Mouse (Mus musculus) heart, embryonic 16.5 days (tissue): ENCODE measurements at regions not wholly inside any gene's neighbourhood (a gene's known extent, or its start where the extent isn't known, plus 50 kb on each side); places are given as distances from the start of the nearest gene placed in this dataset.

Experiments used
- ATAC-seq: fragments of 200-750 bp; cut with Nextera tagmentation; replicated peaks from 2 replicates; pipeline ENCODE4 v1.8.0; 2017; ENCODE audit warnings: moderate number of reproducible peaks; ENCODE audit not compliant: insufficient read depth, low FRiP score; ENCODE audit errors: extremely low read depth
- H3K27ac ChIP-seq: fragments of 300-500 bp; sonication (generic); 2 replicates; pipeline ENCODE4 v1.5.1; 2014; ENCODE audit warnings: mild to moderate bottlenecking, low read length, control low read depth, moderate library complexity
- H3K27me3 ChIP-seq: fragments of 300-500 bp; sonication (generic); 2 replicates; pipeline ENCODE4 v1.6.1; 2014; ENCODE audit warnings: low read length, mixed read lengths; ENCODE audit not compliant: control insufficient read depth, insufficient read depth
- H3K36me3 ChIP-seq: fragments of 300-500 bp; sonication (generic); 2 replicates; pipeline ENCODE4 v1.6.1; 2014; ENCODE audit not compliant: control insufficient read depth, insufficient read depth
- H3K4me1 ChIP-seq: fragments of 300-500 bp; sonication (generic); 2 replicates; pipeline ENCODE4 v1.6.1; 2014; ENCODE audit warnings: low read length, mixed read lengths; ENCODE audit not compliant: control insufficient read depth, insufficient read depth
- H3K4me2 ChIP-seq: fragments of 300-500 bp; sonication (generic); 2 replicates; pipeline ENCODE4 v1.6.1; 2014; ENCODE audit warnings: low read depth, mild to moderate bottlenecking, control low read depth, low read length
- H3K4me3 ChIP-seq: fragments of 300-500 bp; sonication (generic); 2 replicates; pipeline ENCODE4 v1.5.1; 2014; ENCODE audit warnings: mild to moderate bottlenecking, control low read depth, low read length
- H3K9ac ChIP-seq: fragments of 300-500 bp; sonication (generic); 2 replicates; pipeline ENCODE4 v1.6.1; 2014; ENCODE audit warnings: low read length, control low read depth
- H3K9me3 ChIP-seq: fragments of 300-500 bp; sonication (generic); replicated peaks from 2 replicates; pipeline ENCODE4 v1.6.1; 2016; ENCODE audit warnings: low read length; ENCODE audit not compliant: control insufficient read depth
- WGBS: fragments of 180-500 bp; shearing (Covaris S2); extraction: QIAGEN DNeasy Blood & Tissue Kit; methylation state at CpG from one replicate; pipeline ENCODE4 v1.1.7; 2014; 5-methylcytosine and 5-hydroxymethylcytosine counted together

- WGBS: 65% methylated on average over 9 of the region's 9 CpGs
- Histone ChIP-seq H3K27me3 (no peaks in the 10 kb centered on the region), H3K27ac (no peak overlapping the region), H3K4me3 (no peak overlapping the region), H3K9me3 (0 out of 2 replicates have a peak, but pooled peaks cover 2% of the 10 kb centered on the region), H3K4me1 (peaks cover 7% of the 10 kb centered on the region), H3K36me3 (no peaks in the 10 kb centered on the region), H3K4me2 (no peak overlapping the region), H3K9ac (no peak overlapping the region)
- no peak for ATAC-seq
These were observed 233.4 kb upstream of the Stt3b start for GRCm38 (mm10) chr9:115543665-115544064.

DNA sequence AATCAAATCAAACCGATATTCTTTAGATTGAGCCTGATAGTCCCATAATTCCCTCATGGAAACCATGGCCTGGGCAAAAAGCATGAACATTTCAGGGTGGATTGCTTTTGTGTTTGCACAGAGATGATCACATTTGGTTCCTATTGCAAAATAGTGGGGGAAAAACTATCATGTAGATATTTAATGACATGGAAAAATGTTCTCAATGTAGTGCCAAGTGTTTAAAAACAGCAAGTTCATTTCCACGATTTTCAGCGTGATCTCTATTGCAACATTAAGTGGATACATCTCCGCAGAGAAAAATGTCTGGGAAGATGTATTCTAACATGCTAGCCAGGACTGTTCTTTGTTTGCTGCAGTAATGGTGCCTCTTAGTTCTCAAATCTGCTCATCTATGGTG is 235.0 kb upstream of the Stt3b start:
- Histone ChIP-seq H3K4me1 (peaks cover 10% of the 10 kb centered on the region), H3K4me3 (no peak overlapping the region), H3K27ac (no peak overlapping the region), H3K9ac (no peak overlapping the region), H3K36me3 (no peaks in the 10 kb centered on the region), H3K27me3 (no peaks in the 10 kb centered on the region), H3K9me3 (0 out of 2 replicates have a peak, but pooled peaks cover 2% of the 10 kb centered on the region), H3K4me2 (no peak overlapping the region)
- no peak for ATAC-seq
- WGBS: 80% methylated on average over 4 of the region's 4 CpGs

- peaks cover 10% of the 10 kb centered on the region for H3K4me1 ChIP-seq
- H3K27me3 ChIP-seq: no peaks in the 10 kb centered on the region
- no peak overlapping the region for H3K4me2 ChIP-seq
- no peak overlapping the region for H3K4me3 ChIP-seq
- 84% methylated on average over 2 of the region's 2 CpGs for WGBS
- no peaks in the 10 kb centered on the region for H3K9me3 ChIP-seq
- no peak overlapping the region for H3K27ac ChIP-seq
- ATAC-seq: no peak
- H3K9ac ChIP-seq: no peak overlapping the region
- H3K36me3 ChIP-seq: no peaks in the 10 kb centered on the region
These were observed 235.6 kb upstream of the Stt3b start for GRCm38 (mm10) chr9:115545792-115546191.

- no peak overlapping the region for H3K9ac ChIP-seq
- H3K4me3 ChIP-seq: no peak overlapping the region
- H3K36me3 ChIP-seq: no peaks in the 10 kb centered on the region
- 45% methylated on average over 8 of the region's 8 CpGs for whole genome bisulfite sequencing
- H3K4me1 ChIP-seq: peaks cover 10% of the 10 kb centered on the region
- no peaks in the 10 kb centered on the region for H3K27me3 ChIP-seq
- ATAC-seq: no peak; the same call in 1 of the 2 replicates
- no peak overlapping the region for H3K4me2 ChIP-seq
- H3K9me3 ChIP-seq: no peaks in the 10 kb centered on the region
- no peak overlapping the region for H3K27ac ChIP-seq
These were observed 237.6 kb upstream of the Stt3b start for GRCm38 (mm10) chr9:115547625-115548325.

GRCm38 (mm10) chr9:115548722-115549349 is 238.6 kb upstream of the Stt3b start:
- Histone ChIP-seq H3K4me3 (no peak overlapping the region), H3K27ac (no peak overlapping the region), H3K4me1 (peaks cover 10% of the 10 kb centered on the region), H3K9me3 (no peaks in the 10 kb centered on the region), H3K4me2 (no peak overlapping the region), H3K9ac (no peak overlapping the region), H3K36me3 (no peaks in the 10 kb centered on the region), H3K27me3 (no peaks in the 10 kb centered on the region)
- no peak for ATAC-seq
- 63% methylated on average over 8 of the region's 8 CpGs for WGBS

GRCm38 (mm10) chr9:115551080-115551479 is 240.9 kb upstream of the Stt3b start:
- H3K27me3 ChIP-seq: no peaks in the 10 kb centered on the region
- H3K27ac ChIP-seq: no peak overlapping the region
- H3K9ac ChIP-seq: no peak overlapping the region
- H3K9me3 ChIP-seq: no peaks in the 10 kb centered on the region
- peaks cover 10% of the 10 kb centered on the region for H3K4me1 ChIP-seq
- no peaks in the 10 kb centered on the region for H3K36me3 ChIP-seq
- 84% methylated on average over 11 of the region's 11 CpGs for WGBS
- no peak overlapping the region for H3K4me3 ChIP-seq
- ATAC-seq: no peak
- no peak overlapping the region for H3K4me2 ChIP-seq

DNA sequence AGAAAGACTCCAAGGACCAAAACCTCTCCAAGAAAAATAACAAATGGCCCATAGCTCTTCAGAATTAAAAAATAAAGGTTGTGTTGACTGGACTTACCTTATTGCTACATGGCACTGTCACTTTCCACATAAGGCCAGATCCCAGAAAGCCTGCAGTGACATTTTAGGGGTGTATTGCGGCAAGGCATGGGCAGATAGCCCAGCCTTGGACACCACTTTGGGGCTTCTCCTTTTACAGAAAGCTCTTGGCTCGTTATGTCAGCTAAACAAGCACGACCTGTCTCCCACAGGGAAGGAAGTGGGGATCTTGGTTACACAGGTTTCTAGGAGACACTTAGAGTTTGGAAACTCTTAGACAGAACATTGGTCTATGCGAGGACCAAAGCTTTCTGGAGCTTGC is 241.3 kb upstream of the Stt3b start:
- Histone ChIP-seq H3K9me3 (no peaks in the 10 kb centered on the region), H3K9ac (no peak overlapping the region), H3K4me3 (no peak overlapping the region), H3K4me1 (peaks cover 10% of the 10 kb centered on the region), H3K4me2 (no peak overlapping the region), H3K27me3 (no peaks in the 10 kb centered on the region), H3K27ac (no peak overlapping the region), H3K36me3 (no peaks in the 10 kb centered on the region)
- 80% methylated on average over 4 of the region's 4 CpGs for WGBS
- ATAC-seq: no peak

DNA sequence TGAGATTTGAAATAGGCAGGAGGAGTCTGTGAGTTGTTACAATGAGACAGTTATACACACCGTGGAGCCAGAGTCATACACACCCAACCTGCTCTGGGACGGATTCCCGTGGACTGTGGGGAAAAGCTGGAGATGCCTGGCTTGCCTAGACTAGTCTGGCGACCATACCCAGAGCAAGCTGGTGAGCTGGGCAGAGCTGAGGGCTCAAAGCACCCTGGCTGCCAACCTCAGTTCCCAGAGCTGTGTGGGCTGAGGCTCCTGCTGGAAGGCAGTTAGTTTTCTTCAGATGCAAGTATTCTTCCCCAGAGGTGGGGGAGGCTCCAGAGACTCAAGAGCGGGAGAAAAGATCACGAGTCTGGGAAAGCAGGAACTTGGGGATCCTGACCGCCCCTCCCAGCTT is 247.9 kb upstream of the Stt3b start:
- Histone ChIP-seq H3K9ac (no peak overlapping the region), H3K27ac (no peak overlapping the region), H3K36me3 (no peaks in the 10 kb centered on the region), H3K4me1 (no peaks in the 10 kb centered on the region), H3K4me3 (no peak overlapping the region), H3K9me3 (peaks cover 3% of the 10 kb centered on the region; the same call in 1 of the 2 replicates), H3K27me3 (no peaks in the 10 kb centered on the region), H3K4me2 (no peak overlapping the region)
- ATAC-seq: no peak
- 81% methylated on average over 7 of the region's 7 CpGs for WGBS

DNA sequence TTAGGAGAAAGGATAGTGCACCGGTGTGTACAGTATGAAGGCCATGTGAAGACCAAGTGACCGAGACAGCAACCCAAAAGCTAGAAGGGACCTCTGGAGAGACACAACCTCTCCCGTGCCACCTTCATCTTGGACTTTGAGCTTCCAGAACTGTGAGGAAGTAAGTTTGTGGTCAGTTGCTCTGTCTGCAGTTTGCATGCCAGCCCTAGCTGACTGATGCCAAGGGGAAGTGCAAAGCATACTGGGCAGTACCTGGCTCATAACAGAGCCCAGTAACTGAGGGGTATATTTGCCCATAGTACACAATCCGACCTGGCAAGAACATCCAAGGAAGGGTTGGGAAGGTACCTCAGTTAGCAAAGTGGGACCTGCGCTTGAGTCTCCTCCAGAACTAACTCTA is 249.3 kb upstream of the Stt3b start:
- H3K36me3 ChIP-seq: no peaks in the 10 kb centered on the region
- H3K27me3 ChIP-seq: no peaks in the 10 kb centered on the region
- H3K9me3 ChIP-seq: peaks cover 3% of the 10 kb centered on the region; the same call in 1 of the 2 replicates
- no peak overlapping the region for H3K9ac ChIP-seq
- no peak overlapping the region for H3K27ac ChIP-seq
- ATAC-seq: no peak
- WGBS: 90% methylated on average over 5 of the region's 5 CpGs
- H3K4me3 ChIP-seq: no peak overlapping the region
- no peaks in the 10 kb centered on the region for H3K4me1 ChIP-seq
- no peak overlapping the region for H3K4me2 ChIP-seq
